Mouse (Mus musculus): Measurements from ENCODE around the gene Man1c1. TPM values are rescaled to one million over a fixed set of nuclear protein-coding genes. Genes with fewer than 3 reads are reported as not detected.
A peak's percentile ranks its signal among the peaks of the same experiment; 100 is the strongest.

Man1c1 gene
- total RNA-seq (2021): 10 to 100 TPM; 21.6 to 23.8 TPM

DNA sequence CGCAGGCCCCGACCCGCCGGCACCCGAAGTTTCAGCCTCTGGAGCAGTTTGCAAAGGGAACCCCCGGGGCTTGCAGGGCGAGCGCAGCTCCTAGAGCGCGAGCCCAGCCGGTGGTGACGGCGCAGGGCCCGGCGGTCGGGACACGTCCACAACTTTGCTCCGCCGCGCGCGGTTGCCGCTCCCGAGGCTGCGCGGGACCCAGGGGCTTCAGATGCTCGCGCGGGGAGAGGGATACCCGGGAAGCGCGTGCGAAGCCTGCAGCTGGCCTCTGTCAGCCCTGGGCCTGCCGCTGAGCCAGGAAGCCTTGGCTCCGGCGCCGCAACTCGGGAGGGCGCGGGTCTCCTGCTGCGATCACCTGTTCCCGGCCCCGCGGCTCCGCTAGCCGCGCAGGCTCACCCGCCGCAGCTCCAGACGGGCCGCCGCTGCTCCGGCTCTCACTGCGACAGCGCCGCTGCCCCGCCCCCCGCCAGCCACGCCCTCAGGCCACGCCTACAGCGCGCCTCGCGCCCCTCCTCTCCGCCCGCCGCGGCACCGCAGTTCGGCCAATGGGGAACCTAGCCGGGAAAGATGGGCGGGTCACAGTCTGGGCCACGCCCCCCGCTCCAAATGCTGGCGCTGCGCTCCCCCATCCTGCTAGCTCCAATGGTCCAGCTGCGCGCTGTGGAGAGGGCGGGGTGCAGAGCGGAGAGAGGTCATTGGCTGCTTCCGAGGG is at the start of gene Man1c1:
Gene Man1c1 (minus strand): TSS at position 456 of the 712 bp plus-strand sequence.
- DNase-seq: peak; percentile 99

DNA sequence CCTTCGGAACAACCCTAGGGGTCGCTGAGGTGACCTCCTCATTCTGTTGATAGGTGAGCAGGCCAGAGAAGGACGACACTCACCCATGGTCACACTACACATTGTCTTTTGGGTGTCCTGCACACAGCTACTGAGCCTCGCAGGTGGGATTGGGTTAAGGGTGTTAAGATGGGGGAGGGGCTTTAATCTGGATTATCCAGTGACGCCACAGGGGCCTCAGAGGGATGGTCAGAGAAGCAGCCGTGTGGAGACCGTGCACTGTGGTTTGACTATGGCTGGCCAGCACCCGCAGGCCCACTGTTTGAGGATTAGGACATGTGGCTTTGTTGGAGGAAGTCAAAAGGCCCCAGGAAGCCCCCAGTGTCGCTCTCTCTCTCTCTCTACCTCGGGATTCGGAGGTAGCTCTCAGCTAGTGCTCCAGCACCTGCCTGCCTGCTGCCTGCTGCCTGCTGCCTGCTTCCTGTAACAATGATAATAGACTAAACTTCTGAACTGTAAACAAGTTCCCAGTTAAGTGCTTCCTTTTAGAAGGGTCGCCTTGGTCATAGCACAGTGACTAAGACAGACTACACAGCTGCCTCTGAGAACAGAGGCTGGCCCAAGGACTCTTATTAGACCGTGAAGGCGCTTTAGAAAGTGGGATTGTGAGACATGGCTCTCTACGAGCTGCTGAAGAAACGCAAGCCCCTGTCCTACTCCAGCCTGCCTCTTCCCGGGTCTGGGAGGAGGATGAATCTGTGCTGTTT is 49.6 kb upstream of the Man1c1 start:
- no peak for DNase-seq

DNA sequence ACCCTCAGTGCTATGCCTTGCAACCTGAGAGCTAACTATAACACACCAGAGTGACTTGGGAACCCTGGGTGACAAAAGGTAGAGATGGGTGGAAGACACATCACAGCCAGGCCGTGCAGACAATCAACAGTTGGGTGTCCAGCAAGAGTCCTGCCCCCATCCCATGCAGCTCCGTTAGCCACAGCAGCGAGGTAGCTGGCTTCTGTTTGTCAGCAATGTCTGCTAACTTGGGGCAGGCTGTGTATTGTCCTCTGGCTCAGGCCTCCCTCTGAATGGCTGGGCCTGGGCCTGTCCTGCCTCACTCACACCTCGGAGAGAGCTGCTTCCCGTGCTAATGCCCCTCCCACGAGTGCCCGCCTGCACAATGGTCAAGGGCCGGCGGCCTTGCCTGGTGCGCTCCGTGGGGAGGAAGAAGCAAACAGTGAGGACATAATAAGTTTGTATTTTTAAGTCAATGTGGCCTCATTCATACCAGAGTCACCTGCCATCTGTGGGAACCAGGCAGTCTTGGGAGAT is 48.9 kb upstream of the Man1c1 start:
- no peak for DNase-seq

DNA sequence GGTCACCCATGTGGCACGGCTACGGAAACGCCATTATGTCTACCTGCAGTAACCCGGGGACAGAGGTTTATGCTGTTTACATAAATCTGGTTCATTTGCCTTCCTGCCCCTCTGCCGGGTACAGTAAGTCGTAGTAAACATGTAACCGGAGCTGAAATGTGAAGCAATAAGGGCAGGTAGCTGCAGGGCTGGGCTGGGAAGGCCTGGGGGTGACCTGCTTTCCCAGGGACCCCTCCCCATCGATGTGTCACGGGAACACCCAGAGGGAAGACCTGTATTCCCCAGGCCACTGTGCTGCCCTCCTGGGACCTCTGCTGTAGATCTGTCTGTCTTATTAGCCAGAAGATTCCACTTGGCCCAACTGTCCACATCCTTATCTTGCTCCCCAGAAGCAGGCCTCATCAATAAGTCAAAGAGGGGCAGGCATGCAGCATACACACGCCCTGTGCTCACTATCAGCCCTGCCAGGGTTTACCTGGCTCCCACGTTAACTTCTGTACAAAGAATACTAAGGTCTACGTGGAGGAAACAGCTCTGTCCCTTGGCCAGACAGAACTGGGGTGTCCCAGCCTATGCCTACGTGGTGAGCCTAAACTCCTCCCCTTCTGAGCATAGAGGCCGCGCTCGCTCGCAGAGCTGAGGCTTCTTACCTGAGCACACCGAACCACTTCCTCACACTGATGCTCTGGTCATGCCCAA is 47.7 kb upstream of the Man1c1 start:
- DNase-seq: no peak

DNA sequence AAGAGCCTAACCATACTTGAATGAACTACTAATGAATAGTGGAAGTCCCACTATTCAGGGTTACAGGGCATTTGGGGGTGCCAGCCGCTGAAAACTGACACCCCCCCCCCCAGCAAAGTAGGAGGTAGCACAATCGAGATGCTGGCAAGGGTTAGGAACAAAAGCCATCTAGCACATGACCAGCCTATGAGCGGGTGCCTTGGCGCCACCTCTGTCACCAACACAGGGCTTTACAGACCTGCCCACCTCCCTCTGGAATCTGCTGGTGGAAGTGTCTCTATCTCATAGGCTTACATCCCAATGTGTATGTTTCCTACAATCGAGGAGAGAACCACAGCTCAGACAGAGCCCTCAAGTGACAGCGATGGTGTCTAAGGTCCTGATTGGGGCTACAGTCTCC is 46.7 kb upstream of the Man1c1 start:
- DNase-seq: no peak

DNA sequence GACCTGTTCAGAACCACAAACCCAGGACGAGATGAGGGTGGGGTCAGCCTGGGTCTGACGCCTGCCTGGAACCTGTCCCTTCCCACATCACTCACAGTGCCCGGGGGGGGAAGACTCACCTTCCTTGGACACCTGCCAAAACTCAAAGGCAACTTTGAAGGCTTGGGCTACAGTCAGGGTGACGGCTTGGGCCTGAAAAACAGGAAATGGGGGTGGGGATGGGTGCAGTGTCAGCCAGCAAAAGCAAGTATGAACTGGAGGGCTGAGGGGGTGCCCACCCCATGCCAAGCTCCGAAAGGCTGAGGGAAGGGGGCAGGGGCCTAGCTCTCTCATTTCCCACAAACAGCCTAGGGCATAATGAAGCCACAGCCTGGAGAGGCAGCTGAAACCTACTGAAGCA is 46.2 kb upstream of the Man1c1 start:
- no peak for DNase-seq

DNA sequence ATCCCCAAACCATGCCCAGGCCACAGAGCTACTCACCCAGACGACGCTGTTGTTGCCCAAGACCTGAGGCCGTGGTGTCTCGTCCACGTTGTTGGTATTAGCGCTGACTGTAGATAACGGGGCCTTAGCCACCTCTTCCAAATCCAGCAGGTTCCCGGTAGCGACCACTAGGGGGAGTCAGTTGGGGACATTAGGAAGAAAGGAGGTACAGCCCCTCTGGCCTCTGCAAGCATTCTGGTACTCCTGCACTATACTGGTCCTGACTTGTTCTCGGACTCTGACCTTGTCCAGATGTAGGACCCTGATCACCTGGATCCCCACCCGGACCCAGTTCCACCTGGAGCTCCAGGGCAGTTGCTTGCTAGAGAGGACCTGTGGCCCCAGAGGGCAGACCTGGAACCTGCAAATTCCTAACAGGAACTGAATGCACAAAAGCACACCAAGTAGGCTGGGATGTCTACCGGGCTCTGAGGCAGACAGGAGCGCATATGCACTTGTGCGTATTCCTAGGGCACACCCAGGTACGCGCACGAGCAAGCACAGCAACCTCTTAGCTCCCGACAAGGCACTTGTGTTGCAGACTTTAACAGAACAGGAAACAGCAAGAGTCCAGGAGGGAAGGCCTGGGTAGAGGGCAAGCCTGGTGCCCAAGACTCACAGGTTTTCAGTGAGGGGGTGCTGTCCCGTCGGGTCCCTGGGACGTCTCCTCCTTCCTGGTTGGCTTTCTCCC is 45.4 kb upstream of the Man1c1 start:
- no peak for DNase-seq

DNA sequence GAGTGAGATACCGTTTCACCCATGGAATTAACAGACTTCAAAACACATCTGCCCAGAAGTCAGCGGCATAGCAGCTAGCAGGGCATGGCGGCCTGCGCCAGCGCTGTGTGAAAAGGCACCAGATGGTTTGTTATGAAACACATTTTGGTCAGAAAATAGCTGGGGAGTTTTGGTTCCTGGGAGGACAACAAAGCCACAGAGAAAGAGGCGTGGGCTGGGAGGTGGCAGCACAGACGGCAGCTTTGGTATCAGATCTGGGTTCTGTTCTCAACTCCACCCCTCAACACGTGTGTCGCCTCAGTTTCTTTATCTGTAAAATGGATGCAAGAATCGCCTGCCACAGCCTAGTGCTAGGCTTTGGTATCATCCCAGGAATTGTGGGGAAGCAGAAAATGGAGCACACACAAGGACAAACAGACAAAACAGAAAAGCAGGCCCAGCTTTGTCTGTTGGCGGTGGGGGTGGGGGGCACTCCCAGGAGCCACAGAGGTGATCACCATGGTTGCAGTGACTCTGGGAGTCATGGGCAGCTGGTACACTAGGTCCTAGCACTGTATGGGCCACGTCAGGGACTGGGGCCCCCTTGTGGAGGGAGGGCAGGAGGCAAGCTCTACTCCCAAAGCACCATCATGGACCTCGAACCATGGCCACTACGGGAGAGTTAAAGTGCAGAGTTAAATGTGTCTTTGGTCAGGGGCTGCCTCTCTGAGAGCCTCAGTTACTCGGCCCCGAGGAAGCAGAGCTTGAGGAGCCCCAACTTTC is 42.0 kb upstream of the Man1c1 start:
- DNase-seq: peak; percentile 62 to 68

DNA sequence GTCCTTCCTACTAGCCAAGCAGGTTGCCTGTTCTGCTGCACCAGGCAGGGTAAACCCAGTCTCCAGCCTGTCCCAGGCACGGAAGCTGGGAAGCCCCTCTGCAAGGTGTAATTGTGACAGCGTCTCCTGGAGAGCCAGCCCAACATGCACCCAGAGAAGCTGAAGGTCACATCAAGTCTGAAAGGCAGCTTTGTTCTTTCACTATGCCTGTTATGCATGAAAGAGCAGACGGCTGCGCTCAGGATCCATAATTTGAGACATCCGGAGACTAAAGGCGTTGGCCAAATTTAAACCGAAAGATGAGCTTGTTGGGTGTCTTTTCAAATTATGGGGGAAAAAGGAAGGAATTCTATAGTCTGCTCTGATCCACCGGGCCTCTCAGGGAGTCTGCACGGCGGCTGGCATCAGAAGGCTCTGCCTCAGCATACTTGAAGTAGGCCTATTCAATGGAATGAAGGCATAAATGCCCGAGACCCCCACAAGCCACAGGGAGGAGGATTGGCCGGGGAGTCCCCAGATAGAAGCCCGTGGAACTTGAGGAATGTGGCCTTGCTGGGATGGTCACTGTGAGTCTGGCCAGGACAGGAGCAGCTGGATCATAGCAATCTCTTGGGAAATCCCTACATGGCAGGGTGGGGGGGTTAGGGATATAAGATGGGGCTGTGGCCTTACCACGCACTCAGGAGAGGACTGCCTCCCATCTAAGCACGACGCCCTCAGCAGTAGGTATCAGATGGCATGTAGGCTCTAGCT is 40.0 kb upstream of the Man1c1 start:
- no peak for DNase-seq

DNA sequence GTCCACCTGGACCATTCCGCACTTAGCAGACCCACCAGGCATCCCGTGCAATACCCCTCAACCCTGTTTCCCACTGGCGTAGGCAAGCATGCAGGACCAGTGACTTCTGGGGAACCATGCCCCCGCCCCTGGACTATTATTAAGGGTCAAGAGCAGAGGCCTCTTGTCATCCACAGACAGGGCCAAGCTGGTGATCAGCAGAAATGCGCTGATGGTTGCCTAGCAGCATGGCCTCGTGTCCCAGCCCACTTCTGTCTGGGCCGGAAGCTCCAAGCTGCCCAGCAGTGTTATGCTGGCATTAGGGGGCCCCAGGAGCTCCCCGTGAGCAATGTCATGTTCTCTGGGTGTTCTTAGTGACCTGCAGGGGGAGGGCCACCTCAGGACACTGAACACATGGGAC is 37.9 kb upstream of the Man1c1 start:
- no peak for DNase-seq

DNA sequence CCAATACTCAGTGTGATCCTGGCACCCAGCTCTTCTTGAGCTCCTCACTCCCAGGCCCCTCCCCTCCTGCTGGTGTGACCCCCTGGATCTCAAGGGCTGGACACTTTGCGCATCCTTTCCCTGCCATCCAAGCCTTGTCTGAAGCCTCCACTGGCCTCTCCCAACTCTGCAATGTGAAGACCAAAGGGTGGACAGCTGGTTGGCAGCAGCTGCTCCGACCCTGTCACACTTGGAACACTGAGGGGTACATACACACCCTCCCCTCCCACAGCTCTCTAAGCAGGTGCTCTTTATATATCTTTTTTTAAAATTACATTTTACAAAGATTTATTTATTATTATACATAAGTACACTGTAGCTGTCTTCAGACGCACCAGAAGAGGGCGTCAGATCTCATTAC is 36.1 kb upstream of the Man1c1 start:
- DNase-seq: no peak

DNA sequence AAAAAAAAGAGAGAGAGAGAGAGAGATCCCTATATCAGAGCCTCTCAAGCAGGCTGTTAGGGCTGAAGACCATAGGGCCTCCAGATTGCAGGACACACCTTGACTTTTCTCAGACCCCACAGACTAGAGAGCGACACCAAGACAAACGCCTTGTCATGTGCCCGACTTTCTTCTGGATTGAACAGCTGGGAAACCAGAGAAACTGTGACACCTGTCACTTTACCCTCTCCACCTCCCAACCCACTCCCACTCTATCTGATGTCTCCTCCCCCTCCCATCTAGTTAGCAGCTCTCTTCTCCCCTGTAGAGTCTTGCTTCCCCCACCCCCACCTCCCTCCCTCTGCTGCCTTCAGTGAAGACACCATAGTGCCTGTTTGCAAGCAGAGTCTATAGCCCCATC is 35.4 kb upstream of the Man1c1 start:
- no peak for DNase-seq

DNA sequence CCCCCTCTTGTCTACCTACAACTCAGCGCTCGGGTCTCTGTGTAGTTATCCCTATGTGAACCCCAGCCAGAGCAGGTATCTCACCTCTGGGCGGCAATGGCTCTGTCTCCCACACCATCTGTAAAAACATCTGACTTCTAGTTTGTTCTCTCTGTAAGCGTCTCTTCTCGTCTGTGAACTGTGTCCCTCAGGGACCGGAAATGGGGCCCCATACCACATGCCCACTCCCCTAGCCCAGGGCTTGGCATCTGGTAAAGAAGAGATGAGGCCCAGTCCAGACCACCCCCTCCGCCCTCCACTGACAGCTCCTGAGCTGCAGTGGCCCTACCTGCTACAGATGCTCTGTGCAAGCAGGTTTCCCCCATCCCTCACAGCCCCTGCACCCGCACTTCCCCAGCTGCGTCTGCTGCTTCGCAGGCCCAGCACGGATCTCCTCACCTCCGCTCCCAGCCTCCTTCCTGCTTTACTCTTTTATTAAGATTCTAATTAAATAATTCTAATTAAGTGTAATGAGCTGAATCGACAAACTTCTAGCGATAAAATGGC is 33.3 kb upstream of the Man1c1 start:
- no peak for DNase-seq

DNA sequence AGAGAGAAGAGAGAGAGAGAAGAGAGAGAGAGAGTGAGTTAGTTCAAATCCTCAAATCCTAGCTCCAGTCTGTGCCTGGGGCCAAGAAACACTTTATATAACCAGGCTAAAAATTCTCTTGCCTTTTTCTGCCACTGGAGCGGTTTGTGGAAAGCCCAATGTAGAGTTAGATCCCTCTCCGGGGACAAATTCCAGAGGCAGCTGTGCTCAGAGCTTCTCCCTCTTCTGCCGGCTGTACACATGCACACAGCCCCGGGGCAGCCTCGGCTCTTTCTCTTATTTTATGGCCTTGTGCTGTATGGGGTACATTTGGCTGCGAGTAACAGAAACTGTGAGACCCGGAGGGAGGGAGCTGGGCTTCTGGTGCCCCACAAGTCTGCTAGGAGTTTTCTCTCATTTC is 32.1 kb upstream of the Man1c1 start:
- no peak for DNase-seq

DNA sequence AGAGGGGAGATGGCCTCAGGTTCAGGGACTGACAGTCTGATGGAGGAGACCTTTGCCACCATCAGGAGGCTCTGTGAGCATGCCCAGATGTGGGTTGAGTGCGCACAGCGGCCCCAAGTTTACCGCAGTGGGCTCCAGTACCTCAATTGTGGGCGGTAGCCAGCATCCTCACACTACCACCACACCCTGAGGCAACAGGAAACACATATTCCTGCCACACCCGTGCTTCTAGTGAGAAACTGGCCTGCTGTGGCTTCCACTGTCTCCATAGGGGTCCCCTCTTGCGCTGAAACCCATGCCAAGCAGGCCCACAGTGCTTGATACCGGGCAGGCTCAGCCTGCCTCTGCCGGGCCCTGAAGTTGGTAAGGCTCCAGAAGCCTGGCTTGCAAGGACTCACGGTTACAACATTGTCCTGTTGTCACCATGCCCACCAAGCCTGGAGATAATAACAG is 30.6 kb upstream of the Man1c1 start:
- DNase-seq: no peak

DNA sequence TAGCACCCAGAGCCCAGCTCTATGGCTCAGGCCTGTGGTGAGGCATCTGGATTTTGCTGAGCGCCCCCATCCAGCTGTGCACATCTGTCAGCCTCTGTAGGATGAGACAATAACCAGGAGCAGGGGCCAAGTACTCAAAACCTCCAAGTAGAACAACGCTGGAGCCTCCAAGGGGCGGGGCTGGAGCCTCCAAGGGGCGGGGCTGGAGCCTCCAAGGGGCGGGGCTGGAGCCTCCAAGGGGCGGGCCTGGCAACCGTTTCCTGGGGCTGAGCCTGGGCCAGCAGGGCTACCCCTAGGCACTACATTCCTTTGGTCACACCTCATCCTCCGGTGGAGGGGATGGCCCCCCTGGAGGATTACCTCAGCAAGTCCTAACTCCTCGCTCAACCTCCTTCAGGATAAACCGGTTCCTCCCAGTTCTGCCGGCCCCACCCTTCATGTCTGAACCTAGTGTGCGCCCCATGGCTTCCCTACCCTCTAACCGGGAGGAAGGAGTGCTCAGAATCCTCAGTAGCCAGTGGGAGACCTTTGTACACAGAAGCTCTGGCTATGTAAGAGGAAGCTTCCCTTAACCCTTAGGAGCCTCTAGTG is 30.0 kb upstream of the Man1c1 start:
- no peak for DNase-seq

DNA sequence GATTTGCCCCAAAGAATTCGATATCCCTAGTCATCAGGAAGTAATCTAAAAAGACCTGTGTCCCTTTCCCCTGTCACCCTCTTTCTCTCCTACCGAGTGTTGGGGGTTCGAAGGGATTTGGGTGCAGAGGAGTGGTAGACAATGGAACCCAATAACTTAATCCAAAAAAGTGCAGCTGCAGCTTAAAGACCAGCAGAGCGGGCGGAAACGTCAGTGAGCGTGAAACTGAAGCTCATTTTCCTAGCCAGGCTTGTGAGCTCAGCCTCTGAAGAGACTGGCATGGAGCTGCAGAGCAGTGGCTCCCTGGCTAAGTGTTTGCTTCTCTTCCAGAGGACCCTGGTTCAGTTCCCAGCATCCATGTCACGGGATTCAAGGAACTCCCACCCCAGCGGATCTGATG is 29.3 kb upstream of the Man1c1 start:
- no peak for DNase-seq

DNA sequence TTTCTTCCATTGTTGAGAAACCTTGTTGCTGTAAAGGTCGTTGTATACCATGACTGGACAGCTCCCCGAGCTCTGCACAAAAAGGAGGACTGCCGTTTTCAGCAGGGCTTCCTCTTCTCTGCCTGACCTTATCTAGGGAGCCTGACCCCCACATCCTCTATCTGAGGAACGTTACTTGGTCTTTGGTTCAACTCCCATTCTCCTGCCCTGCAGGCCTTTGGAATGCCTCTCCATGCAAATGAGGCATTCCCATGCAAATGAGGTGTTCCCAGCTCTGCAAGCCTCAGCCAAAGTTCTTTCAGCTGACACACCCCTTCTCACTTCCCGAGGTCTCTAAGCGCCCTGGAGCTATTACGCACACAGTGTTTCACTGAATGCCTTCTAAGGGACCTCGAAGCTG is 26.0 kb upstream of the Man1c1 start:
- no peak for DNase-seq

DNA sequence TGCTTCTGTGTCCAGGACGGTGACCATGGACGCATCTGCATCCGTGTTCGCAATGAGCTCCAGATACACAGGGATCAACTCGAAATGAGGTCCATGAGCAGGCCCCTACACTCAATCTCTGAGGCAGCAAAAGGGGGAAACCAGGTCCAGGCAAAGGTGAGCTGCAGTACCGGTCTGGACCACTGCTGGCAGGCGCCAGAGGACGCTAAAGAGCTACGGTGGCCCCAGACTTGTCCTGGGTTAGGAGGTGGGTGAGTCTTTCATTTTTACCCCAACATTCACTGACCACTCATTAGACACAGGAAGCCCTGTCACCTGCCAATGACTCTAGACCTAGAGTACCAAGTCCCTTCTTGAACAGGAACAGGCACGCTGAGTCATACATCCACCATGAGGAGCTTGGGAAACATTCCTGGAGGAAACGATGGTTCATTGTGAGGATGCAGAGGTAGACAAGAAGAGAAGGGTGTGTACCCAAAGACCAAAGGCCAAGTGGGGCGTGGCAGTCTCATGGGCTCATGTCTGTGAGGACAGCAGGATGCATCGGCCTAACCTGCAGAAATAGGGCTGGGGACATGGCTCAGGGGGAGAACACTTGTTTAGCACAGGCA is 21.8 kb upstream of the Man1c1 start:
- no peak for DNase-seq

DNA sequence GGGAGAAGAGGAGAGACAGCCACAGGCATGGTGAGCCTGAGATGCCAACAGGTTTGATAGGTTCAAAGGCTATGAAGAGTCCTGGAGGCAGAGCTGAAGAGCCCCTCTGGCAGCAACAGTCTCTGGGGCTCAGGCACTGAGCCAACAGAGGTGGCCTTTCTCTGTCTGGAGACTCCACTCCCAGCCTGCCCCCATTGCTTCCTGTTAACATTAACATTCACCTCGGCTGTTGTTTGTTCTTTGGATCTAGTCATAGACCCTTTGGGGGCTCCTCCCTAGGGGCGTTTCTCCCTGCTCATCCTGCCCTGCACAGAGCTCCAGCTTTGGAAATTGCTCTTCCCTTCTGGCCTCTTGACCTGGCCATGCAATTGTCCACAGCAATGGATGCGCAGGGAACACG is 20.9 kb upstream of the Man1c1 start:
- no peak for DNase-seq
